Mouse (Mus musculus) urinary bladder, adult 2 months (tissue): ENCODE measurements at regions not wholly inside any gene's neighbourhood (a gene's known extent, or its start where the extent isn't known, plus 50 kb on each side); places are given as distances from the start of the nearest gene placed in this dataset.

Experiments
- DNase-seq: peaks from one replicate; pipeline ENCODE4 v3.0.0; 2022; ENCODE audit warnings: low spot score

- DNase-seq, result no peak
Measured at GRCm38 (mm10) chr8:127753793-127754565, 604.4 kb upstream of the Nrp1 start.

- no peak for DNase-seq
Measured at GRCm38 (mm10) chr8:127757396-127757795, 601.0 kb upstream of the Nrp1 start.

- DNase-seq, result no peak
Measured at GRCm38 (mm10) chr8:127759906-127760305, 598.5 kb upstream of the Nrp1 start.

GRCm38 (mm10) chr8:127765199-127765598 lies 593.2 kb upstream of the Nrp1 start:
- DNase-seq, result no peak

GRCm38 (mm10) chr8:127768311-127768710 lies 590.1 kb upstream of the Nrp1 start:
- DNase-seq, result no peak

GRCm38 (mm10) chr8:127769651-127770050 lies 588.8 kb upstream of the Nrp1 start:
- DNase-seq, result no peak

- DNase-seq, result no peak
Measured at GRCm38 (mm10) chr8:127771781-127772180, 586.6 kb upstream of the Nrp1 start.

- DNase-seq, result no peak
Measured at GRCm38 (mm10) chr8:127772415-127772814, 586.0 kb upstream of the Nrp1 start.

GRCm38 (mm10) chr8:127772917-127773316 lies 585.5 kb upstream of the Nrp1 start:
- DNase-seq, result no peak

GRCm38 (mm10) chr8:127774642-127775041 lies 583.8 kb upstream of the Nrp1 start:
- no peak for DNase-seq

GRCm38 (mm10) chr8:127775160-127775559 lies 583.2 kb upstream of the Nrp1 start:
- no peak for DNase-seq

- DNase-seq, result no peak
Measured at GRCm38 (mm10) chr8:127775747-127776146, 582.7 kb upstream of the Nrp1 start.

- no peak for DNase-seq
Measured at GRCm38 (mm10) chr8:127778352-127779020, 579.9 kb upstream of the Nrp1 start.

GRCm38 (mm10) chr8:127779021-127779689 lies 579.2 kb upstream of the Nrp1 start:
- DNase-seq, result no peak

GRCm38 (mm10) chr8:127780596-127780995 lies 577.8 kb upstream of the Nrp1 start:
- DNase-seq, result no peak

- DNase-seq, result no peak
Measured at GRCm38 (mm10) chr8:127781011-127781410, 577.4 kb upstream of the Nrp1 start.

- DNase-seq, result no peak
Measured at GRCm38 (mm10) chr8:127792611-127793010, 565.8 kb upstream of the Nrp1 start.

- no peak for DNase-seq
Measured at GRCm38 (mm10) chr8:127799849-127800471, 558.4 kb upstream of the Nrp1 start.

GRCm38 (mm10) chr8:127802136-127802535 lies 556.3 kb upstream of the Nrp1 start:
- no peak for DNase-seq

GRCm38 (mm10) chr8:127802661-127803333 lies 555.6 kb upstream of the Nrp1 start:
- no peak for DNase-seq

- no peak for DNase-seq
Measured at GRCm38 (mm10) chr8:127809203-127810155, 548.9 kb upstream of the Nrp1 start.
